Mouse (Mus musculus): ENCODE measurements around the gene Tom1l2.

DNA sequence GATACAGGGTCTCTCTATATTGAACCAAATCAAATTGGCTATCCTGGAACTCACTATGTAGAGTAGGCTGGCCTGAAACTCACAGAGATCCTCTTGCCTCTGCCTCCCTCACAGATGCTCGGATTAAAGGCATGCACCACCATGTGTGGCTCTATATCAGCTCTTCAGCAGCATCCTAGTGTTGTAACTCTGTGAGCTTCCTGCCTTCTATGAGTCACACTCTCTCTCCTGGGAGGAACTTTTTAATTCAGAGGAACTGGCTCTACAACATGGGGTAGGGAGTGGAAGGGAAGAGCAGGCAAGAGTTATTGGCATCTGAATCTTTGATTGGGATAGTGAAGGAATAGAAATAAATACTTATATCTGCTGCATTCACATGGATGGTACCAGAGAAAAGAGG is 4.4 kb upstream of the Tom1l2 start:
- no peak for TF ChIP-seq CTCF (IDR thresholded peaks at IDR 0.05; ENCODE audit: borderline replicate concordance, extremely low read depth, insufficient read depth, insufficient read length)
- TF ChIP-seq POLR2A (IDR thresholded peaks at IDR 0.05; ENCODE audit: borderline replicate concordance, extremely low read depth, insufficient read depth, insufficient read length, poor library complexity, severe bottlenecking): no peak

All from brain, embryonic 14.5 days (tissue).